Mouse (Mus musculus) liver, adult 2 months (tissue): Measurements from ENCODE around the gene Rapgef3.

Source experiments
- CTCF ChIP-seq: fragments of 200-500 bp; IDR thresholded peaks from 2 replicates; pipeline ENCODE4 v1.5.1; 2011; ENCODE audit warnings: low read depth, low read length, control low read depth
- POLR2A ChIP-seq: fragments of 200-500 bp; IDR thresholded peaks from 2 replicates; pipeline ENCODE4 v1.6.1; 2011; ENCODE audit warnings: low read length, control low read depth; ENCODE audit not compliant: insufficient read depth; ENCODE audit errors: extremely low read depth

DNA sequence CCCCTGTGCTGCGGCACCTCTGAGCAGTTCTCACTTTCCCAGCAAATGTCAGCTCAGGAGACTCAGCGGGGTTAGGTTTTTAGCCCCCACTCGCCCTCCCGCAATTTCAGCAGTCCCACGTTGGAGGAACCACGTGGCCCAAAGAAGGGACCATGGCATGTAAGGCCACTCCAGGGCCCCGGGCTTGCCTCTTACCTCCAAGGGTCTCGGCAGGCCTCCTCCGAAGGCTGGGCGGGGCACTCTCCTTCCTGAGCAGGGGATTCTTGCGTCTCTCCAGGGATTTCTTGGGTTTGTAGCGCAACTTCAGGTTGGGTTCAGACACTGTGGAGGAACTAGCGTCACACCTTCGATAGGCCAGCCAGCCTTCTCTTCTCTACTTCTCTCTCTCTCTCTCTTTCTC, 41.4 kb upstream of the Rapgef3 start:
- TF ChIP-seq CTCF (no peak), POLR2A (no peak)
